Mouse (Mus musculus): ENCODE measurements around the gene Rsph10b.

DNA sequence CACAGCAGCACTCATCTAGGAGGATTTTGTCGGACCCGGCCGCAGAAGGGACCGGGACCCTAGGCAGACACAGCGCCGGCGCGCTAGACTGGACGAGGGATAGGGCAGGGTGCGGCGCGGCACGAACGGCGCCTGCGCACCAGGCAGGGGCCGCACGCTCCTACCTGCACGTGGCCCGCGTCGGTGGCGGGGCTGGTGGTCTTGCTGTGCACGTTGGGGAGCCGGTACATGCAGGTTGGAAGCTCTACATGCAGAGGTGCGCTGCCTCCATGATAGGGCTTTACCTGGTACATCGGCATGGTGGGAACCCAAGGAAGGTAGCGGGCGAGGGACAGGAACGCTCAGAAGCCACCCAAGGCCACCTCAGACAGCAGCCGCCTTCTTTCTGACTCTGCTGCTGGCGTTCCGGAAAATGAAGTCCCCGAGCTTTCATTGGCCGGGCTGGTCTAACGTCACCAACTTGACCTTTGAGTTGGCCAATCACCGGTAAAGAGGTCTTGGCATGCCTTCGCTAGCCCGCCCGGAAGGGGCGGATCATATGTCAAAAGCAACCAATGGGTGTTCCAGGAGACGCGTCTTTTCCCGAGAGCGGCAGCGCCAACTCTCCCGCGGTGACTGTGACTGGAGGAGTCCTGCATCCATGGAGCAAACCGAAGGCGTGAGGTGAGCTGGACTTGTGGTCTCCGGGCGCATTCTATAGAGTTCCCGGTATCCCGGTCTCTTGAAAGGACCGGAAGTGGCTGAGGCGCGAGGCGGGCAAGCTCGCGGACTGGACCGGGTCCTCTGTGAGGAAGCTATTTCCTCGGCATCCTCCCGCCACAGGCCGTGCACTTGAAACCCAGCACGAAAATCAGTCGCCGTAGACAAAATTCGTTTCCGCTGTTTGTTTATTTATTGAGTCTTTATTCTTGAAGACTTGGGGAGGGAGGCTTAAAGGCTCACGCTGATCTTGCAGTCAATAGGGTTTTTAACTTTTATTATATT is 23.1 kb upstream of the Rsph10b start, which contains the start of the genes Aimp2 and Pms2:
- TF ChIP-seq CTCF (IDR thresholded peaks at IDR 0.05; ENCODE audit: insufficient read depth, low read length) (no peak), POLR2A (IDR thresholded peaks at IDR 0.05; ENCODE audit: borderline replicate concordance, extremely low read depth, low read depth, low read length) (peak; percentile 52; the same call in 1 of the 2 replicates)

Measured in lung, adult 2 months (tissue).